ENCODE assay signal across 8 mouse cellular contexts in genomic region chr12:32061090-32061930, GRCm38 (mm10). TPM values are rescaled to one million over a fixed set of nuclear protein-coding genes. Genes with fewer than 3 reads are reported as not detected.
DNase-seq lines count a peak whose midpoint lies in the region; ATAC-seq lines count a peak whose summit lies in the region.

Gene Prkar2b (minus strand): TSS chr12:32061296.

- H3K27me3 ChIP-seq in megakaryocyte, embryonic 14.5 days (replicated peaks): no peaks in the 10 kb centered on the region

- H3K4me1 ChIP-seq in megakaryocyte, embryonic 14.5 days: peaks cover 56% of the 10 kb centered on the region

- peak; percentile 77 for ATAC-seq in common myeloid progenitor, adult 5-6 weeks (replicated peaks; ENCODE audit: low read depth, poor library complexity, severe bottlenecking)

- peak within 1 kb of the TSS; percentile 99 for H3K4me3 ChIP-seq in megakaryocyte, embryonic 14.5 days (replicated peaks)

- H3K36me3 ChIP-seq in megakaryocyte, embryonic 14.5 days (replicated peaks; ENCODE audit: low read length): peaks cover 38% of the 10 kb centered on the region

- peak; percentile 91 for DNase-seq in ZHBTc4 (ENCODE audit: low read depth, low spot score)
- DNase-seq in gastrocnemius, adult 8-10 months (ENCODE audit: low spot score in 2 of 2): peak; percentile 70 to 72
- DNase-seq in hindlimb bud, embryonic 11.5 days (ENCODE audit: extremely low spot score, low read depth, low spot score): peak; percentile 37
- peak; percentile 82 to 91 for DNase-seq in left cerebral cortex, adult 8-10 months (ENCODE audit: low spot score in 2 of 2)
- DNase-seq in right cerebral cortex, postnatal 10 days (ENCODE audit: low spot score in 2 of 2): peak; percentile 95 to 96
- DNase-seq in urinary bladder, postnatal 25 days (ENCODE audit: low spot score): peak; percentile 90

- no peaks in the 10 kb centered on the region for H3K9me3 ChIP-seq in megakaryocyte, embryonic 14.5 days

RNA-seq across cellular contexts. Expression of gene Prkar2b, which starts in this region (rescaled TPM):
- total RNA-seq in common myeloid progenitor, adult 5-6 weeks (2017): 110 and 124 TPM in 2 replicates
- total RNA-seq in gastrocnemius, adult 8-10 months (2022): 1 to 10 TPM in 3 of 4 experiments, under 1 TPM in 1; 0.73 to 5.9 (median 3.0) TPM
- total RNA-seq in left cerebral cortex, adult 8-10 months (2022): 10 to 100 TPM; 69.7 to 77.9 (median 77.6) TPM
- 110 and 158 TPM in 2 replicates for polyA plus RNA-seq in megakaryocyte, embryonic 14.5 days (2012; ENCODE audit: insufficient read depth, low replicate concordance)

Comparison
In these comparisons a context has a peak if more than half of its experiments do, and no peak if none do; other contexts are left out.
1. Peak in every context shown above with its lines: DNase-seq, ATAC-seq and H3K4me3 ChIP-seq.
2. RNA of gene Prkar2b (total RNA-seq): 110 to 124 TPM in common myeloid progenitor, adult 5-6 weeks and 69.7 to 77.9 TPM in left cerebral cortex, adult 8-10 months; 0.73 to 5.9 TPM in gastrocnemius, adult 8-10 months; every median in the first group is over 10 times any median in the second.
3. DNase-seq: peak in every context shown above with its lines; median percentile 96 in right cerebral cortex, postnatal 10 days; 91 in ZHBTc4; 90 in urinary bladder, postnatal 25 days; 86 in left cerebral cortex, adult 8-10 months; 71 in gastrocnemius, adult 8-10 months; 37 in hindlimb bud, embryonic 11.5 days.